Mouse (Mus musculus): ENCODE measurements around the gene Cdk14. TPM values are rescaled to one million over a fixed set of nuclear protein-coding genes. Genes with fewer than 3 reads are reported as not detected.

The Cdk14 gene
- total RNA-seq, 4 experiments from 2014 or later, result 168 to 203 (median 193) TPM

- no peak for DNase-seq (ENCODE audit: low spot score in 2 of 2)
These were observed 225.4 kb downstream of the Cdk14 start for GRCm38 (mm10) chr5:5194562-5195221.

DNA sequence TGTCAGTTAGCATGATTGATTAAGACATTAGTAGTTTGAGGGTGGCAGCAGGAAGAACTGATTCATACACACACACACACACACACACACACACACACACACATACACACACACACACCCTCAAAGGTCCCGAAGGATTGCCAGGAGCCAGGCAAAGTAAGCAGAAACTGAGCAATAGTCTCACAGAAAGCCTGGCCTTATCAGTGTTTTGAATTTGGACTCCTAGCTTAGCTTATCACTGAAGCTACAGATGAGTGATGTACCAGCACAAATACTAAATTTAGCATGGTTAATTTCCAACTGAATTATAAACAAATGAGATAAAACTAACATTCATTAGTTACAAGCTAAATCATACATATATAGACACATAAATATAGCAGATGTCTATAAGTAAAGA is 230.5 kb downstream of the Cdk14 start:
- DNase-seq (ENCODE audit: low spot score in 2 of 2), result no peak

DNA sequence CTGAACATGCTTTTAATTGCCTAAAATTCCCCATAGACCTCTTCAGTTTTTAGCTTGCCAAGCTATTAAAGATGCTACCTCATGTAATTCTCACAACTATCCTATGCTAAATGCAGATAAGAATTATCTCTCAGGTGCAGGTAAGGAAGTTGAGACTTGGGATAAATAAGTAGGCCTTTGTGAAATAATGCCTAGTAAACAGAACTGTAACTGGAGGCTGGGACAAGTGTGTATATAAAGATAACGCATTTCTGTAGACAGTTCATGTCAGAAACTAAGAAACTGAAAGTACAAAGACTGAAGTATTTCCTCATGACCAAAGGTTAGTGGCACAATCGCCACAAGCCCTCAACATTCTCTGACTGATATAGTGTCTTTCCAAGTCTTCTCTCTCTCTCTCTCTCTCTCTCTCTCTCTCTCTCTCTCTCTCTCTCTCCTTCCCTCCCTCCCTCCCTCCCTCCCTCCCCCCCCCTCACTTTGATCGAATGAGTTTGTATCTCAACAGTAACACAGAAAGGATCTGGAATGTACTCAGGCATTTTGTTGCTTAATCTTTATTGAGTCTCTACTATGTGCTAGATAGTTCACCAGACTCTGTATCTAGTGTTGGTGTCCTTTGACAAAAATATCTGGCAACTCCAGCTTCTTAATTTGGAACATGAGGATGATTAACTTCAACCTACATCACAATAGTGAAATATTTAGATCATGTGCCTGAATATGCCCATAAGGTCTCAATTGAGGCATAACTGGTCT is 233.9 kb downstream of the Cdk14 start:
- no peak for DNase-seq (ENCODE audit: low spot score in 2 of 2)

DNA sequence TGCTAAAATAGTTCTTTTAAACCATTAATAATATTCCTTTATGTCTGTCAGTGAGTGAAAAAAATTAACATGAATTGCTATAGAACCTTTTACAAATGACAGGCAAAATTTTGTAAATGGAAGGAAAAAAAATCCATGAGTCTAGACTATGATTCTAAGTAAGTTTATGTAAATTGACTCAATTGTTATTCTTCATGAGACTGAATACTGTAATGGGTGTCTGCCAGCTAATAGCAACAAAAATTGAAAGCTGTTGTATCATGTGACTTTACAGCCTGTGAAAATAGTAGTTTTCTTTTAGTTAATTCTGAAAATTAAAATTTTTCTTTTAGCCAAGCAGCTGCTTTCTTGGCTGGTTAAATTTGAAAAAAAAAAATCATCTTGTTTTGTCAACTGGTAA is 234.6 kb downstream of the Cdk14 start:
- DNase-seq (ENCODE audit: low spot score in 2 of 2), result no peak

DNA sequence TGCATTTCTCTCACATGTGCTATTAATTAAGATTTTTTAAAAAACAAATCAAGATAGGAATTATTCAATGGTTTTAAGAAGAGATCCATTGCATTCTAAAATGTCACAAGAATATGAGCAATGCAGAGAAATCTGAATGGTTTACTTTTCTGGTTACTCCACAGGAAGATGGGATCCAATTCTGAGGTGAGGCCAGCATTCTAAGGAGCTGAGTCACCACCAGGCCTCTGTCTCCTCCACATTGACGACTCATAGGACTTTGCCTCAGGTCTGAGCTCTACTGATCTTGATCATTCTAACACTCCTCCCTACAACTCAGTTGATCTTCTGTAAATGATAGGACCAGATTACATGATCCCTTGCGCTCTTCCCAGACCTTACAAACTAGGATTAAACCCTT is 239.4 kb downstream of the Cdk14 start:
- no peak for DNase-seq (ENCODE audit: low spot score in 2 of 2)

- no peak for DNase-seq (ENCODE audit: low spot score in 2 of 2)
These were observed 239.8 kb downstream of the Cdk14 start for GRCm38 (mm10) chr5:5180311-5180710.

GRCm38 (mm10) chr5:5176052-5176451 is 244.1 kb downstream of the Cdk14 start:
- no peak for DNase-seq (ENCODE audit: low spot score in 2 of 2)

- no peak for DNase-seq (ENCODE audit: low spot score in 2 of 2)
These were observed 244.5 kb downstream of the Cdk14 start for GRCm38 (mm10) chr5:5175611-5176010.

DNA sequence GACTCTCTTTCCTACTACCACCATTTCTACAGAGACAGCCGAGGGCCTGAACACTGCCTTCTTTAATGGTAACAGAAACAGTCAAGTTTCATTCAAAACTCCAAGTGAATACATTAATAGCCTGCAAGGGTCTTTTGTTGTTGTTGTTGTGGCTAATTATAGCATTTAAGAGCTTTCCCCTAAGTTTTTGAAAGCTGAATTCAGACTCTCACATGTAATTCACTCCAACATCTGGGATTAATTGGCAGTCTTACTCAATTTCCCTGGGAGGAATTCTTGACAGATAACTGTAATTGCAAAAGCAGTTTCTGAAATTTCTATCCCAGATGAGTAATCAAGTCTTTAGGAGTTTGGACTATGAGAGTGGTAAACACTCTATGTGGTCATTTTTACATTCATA is 245.0 kb downstream of the Cdk14 start:
- DNase-seq (ENCODE audit: low spot score in 2 of 2), result no peak

- no peak for DNase-seq (ENCODE audit: low spot score in 2 of 2)
These were observed 254.0 kb downstream of the Cdk14 start for GRCm38 (mm10) chr5:5166086-5166485.

DNA sequence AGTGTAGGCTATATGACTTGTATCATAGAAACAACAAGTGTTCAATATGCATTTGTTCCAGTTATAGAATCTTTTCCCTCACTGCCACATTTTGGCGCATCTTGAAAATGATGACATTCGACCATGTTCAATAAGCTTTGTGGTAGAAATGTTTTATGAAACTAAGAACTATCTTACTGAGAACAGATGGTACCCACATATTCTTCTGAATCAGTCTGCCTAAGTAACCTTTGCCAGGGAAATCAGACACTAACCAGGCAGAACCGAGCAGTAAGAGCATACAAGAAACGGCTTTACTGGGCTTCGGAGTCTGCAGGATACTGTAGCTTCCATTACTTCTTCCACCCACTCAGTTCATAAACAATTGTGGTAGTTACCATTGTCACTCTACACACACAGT is 255.8 kb downstream of the Cdk14 start:
- DNase-seq (ENCODE audit: low spot score in 2 of 2), result no peak

DNA sequence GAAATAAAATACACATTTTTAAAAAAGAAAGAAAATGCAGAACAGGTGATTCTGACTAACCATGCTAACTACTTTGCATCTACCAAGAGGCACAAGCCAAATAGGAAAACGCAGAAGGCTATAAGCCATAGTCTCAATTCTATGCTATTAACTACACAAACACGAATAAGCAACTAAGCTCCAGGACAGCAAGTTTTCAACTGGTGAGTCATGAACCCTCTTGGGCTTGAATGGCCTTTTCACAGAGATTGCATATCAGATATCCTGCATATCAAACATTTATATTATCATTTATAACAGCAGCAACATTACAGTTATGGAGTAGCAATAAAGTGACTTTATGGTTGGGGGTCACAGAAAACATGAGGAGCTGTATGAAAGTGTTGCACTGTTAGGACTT is 256.3 kb downstream of the Cdk14 start:
- DNase-seq (ENCODE audit: low spot score in 2 of 2), result no peak

- no peak for DNase-seq (ENCODE audit: low spot score in 2 of 2)
These were observed 260.6 kb downstream of the Cdk14 start for GRCm38 (mm10) chr5:5159521-5159920.

DNA sequence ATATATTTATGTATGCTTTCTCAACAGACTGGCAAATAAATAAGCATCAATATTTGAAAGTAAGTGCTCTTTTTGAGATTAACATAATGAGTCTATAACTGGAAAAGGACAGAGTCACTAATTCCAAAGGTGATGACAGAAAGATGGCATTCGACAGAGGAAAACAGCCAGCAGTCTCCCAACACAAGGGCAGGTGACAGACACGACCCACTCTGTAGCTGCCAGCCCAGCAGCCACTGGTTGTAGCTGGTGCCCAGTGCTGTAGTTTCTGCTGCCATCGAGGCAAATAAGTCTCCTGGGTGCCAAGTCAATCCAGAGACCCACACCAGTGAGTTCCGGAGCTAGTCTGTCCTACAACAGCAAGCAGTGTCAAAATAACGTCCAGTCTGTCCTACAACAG is 280.3 kb downstream of the Cdk14 start:
- DNase-seq (ENCODE audit: low spot score in 2 of 2), result no peak

GRCm38 (mm10) chr5:5134905-5135511 is 285.1 kb downstream of the Cdk14 start:
- DNase-seq (ENCODE audit: low spot score in 2 of 2), result no peak

DNA sequence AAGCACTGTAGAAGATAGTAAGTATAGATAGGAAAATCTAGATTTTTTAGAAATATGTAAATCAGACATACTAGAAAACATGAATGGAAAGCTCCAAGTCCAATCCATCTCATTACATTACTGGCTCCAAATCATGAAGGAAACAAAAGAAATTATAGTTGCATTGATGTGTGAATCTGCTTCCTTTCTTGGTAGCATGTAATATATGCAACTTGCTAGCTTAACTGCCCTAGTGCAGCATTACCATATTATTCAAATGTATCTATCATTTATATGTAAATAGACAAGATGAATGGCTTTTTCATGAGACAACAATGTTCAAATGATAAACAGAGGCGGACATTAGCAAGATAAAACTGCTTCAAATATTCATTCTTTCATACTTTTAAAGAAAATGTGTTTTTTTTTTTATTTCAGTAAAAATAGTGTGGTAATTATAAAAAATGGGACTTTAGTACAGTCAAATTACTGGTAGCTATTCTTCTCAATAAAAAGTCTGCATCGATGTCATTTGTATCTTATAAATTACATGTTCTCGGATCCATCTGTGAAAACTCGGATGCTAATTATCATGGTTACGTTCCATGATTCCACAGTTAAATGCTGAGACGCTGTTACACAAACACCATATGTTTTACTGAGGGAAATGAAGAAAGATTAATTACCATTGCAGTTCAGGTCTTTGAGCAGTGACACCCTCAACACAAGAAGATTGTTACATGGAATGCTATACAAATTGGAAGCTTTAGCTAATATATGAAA is 285.8 kb downstream of the Cdk14 start:
- DNase-seq (ENCODE audit: low spot score in 2 of 2), result no peak

- no peak for DNase-seq (ENCODE audit: low spot score in 2 of 2)
These were observed 291.3 kb downstream of the Cdk14 start for GRCm38 (mm10) chr5:5128852-5129251.

DNA sequence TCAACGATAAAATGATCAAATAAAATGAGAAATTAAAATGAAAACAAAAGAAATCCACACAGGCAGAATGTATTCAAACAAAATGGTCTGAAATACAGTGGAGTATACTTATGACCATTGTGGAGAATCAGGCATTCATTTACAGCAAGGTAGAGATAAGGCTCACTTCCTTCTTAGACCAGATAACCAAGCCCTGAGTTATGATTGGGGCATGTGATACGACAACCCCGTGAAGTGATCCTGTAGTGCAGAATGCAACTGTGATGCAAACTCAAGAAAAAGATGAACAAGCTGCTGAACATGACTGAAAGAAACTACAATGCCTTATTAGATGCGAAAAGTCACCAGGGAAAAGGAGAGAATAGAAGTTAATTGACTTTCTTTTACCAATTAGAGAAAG is 295.5 kb downstream of the Cdk14 start:
- DNase-seq (ENCODE audit: low spot score in 2 of 2), result no peak

DNA sequence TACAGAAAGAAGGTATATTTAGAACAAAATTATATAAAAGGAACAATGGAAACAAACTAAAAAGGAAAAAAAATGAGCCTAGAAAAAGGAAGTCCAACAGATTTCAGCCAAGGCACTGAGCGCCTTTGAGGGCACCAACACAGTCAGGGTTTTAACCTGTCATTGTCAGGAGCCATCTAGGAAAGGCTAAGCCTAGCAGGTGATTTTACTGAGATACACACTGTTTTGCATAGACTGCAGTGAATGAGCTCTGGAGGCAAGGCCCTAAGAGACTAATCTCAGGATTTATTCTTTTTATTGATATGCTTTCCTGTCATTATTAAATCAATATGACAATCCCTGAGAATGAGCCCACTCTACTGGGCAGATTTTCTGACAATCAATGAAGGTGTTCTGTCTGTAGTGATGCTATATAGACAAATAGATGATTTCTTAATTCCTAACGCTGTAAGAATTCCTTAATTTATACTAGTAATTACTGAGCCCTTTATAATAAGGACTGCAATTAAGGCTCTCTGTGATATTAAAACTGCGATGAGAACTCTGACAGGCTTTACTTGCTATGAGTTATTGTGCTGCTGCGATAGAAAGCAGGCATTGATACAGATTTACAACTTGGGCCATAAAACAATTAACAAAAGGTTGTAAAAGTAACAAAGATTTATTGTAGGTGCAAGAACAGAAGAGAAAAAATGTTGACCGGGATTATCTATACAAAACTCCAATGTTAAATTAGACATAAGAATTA is 303.2 kb downstream of the Cdk14 start:
- DNase-seq (ENCODE audit: low spot score in 2 of 2), result no peak

- DNase-seq (ENCODE audit: low spot score in 2 of 2), result no peak
These were observed 304.6 kb downstream of the Cdk14 start for GRCm38 (mm10) chr5:5115546-5115945.

DNA sequence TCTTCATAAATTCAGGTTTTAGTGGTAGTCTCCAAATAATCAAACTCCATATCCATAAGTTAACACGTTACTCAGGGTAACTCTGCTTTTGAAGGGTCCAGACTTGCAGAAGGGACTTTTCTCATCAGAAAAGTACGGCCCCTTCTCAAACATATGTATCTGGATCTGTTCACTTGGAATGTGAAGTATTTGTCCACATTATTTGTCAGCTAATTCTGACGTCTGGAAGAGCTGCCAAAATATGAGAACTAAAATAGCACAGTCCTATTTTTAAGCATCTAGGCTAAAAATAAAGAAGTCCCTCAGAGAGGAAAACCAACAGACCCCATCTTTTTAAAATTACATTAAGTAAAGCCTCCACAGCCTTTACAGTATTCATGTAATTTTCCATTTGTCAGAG is 310.5 kb downstream of the Cdk14 start:
- no peak for DNase-seq (ENCODE audit: low spot score in 2 of 2)

All from left cerebral cortex, adult 8-10 months (tissue).